Mouse (Mus musculus) colon, adult 2 months (tissue): ENCODE results near the gene Caap1. TPM values are rescaled to one million over a fixed set of nuclear protein-coding genes. Genes with fewer than 3 reads are reported as not detected.

Experiments
- polyA plus RNA-seq: library from polyadenylated mRNA; depleted of rRNA; stranded (reverse); fragments of >200 nt; gene quantifications from 2 replicates; pipeline ENCODE4 v1.2.3, GENCODE M21; 2012; rRNA removed

Caap1 gene
- polyA plus RNA-seq, result 5.9 and 8.3 TPM in 2 replicates

DNA sequence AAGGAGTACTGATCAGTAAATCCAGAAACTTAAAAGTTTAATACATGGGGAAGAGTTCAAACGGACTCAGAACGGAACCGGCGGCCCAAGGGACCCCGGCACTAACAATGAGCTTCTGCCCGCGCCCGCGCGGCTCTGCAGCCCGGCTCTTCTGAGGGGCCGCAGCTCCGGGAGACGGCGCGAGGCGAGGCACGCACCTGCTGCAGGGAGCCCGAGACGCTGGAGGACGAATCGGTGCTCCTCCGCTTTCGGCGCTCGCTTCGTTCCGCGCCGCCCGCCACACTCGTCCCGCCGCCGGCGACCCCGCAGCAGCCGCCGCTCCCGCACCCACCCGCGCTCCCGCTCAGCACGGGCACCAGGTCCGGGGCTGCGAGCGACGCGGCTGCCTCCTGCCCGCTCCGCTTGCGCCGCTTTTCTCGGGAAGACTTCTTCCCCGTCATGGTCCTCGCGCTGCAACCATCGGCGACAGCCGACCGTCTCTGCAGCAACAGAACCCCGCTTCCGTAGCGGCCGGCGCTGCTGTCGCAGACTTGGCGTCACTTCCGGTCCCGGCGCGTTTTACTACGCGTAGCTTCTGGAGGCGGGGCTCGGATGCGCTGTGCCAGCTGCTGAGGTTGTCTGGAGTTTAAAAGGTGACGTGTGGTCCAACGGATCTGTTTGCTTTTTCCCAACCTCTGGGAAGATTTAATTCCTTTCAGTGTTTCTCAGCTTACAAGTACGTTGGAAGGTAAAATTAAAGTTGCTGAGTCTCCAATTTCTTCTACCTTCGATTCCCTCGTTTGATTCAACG is at the start of gene Caap1, which contains the start of gene Gm10306:
TSS of gene Caap1 (minus strand) at position 532 of the 790 bp plus-strand sequence.
TSS of gene Gm10306 (plus strand) at position 282 of the 790 bp plus-strand sequence.

DNA sequence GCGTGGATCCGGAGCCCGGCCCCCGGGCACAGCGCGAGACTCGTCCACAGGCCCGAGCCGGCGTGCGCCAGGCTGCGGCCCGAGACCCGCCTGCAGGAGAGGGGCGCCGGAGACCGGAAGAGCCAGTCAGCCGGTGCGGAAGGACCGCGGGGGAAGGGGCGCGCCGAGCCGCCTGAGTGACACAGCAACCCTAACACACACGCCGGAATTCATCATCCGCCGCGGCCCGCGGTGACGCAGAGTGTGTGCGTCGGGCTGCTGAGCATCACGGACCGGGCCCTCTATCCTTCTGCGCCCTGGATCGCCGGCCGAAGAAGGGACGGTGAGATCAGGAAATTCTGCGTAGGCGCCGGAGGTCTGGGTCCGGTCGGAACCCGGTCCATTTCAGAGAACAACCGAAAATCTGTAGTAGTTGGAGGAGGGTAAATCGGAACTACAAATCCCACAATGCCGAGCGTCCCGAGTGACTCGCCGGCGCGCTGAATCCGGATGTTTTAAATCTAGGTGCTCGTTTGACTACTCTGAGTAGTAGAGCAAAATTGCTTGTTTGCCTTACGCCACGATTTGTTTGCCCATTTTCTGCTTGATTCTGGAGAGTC is 46.5 kb upstream of the Caap1 start, which contains the start of gene Plaa:
TSS of gene Plaa (minus strand) at position 214 of the 599 bp plus-strand sequence.

Other genes with a start within 250 kb of the Caap1 start
- not detected in 2 replicates for gene Gm10306, start 250 bp downstream of the Caap1 start, polyA plus RNA-seq
- 51.6 TPM in 2 replicates for gene Plaa, start 46.4 kb upstream of the Caap1 start, polyA plus RNA-seq
- 0.52 and 0.83 TPM in 2 replicates for gene Ift74, start 57.7 kb upstream of the Caap1 start, polyA plus RNA-seq
- gene Lrrc19, start 93.3 kb upstream of the Caap1 start, polyA plus RNA-seq, result 3.5 and 4.0 TPM in 2 replicates
- gene Tek, start 182.5 kb upstream of the Caap1 start, polyA plus RNA-seq, result 2.1 and 2.6 TPM in 2 replicates